Mouse (Mus musculus) megakaryocyte, embryonic 14.5 days (primary cell): ENCODE data around the gene Mapk8ip3.

ENCODE experiments used
- FLI1 ChIP-seq: IDR thresholded peaks from 2 replicates; pipeline ENCODE4 v1.6.1; 2012; ENCODE audit warnings: low read length, inconsistent platforms, mixed read lengths
- GATA1 ChIP-seq: IDR thresholded peaks from 3 replicates; pipeline ENCODE4 v1.6.1; 2012; ENCODE audit warnings: mixed read lengths, low read length, inconsistent platforms, borderline replicate concordance

DNA sequence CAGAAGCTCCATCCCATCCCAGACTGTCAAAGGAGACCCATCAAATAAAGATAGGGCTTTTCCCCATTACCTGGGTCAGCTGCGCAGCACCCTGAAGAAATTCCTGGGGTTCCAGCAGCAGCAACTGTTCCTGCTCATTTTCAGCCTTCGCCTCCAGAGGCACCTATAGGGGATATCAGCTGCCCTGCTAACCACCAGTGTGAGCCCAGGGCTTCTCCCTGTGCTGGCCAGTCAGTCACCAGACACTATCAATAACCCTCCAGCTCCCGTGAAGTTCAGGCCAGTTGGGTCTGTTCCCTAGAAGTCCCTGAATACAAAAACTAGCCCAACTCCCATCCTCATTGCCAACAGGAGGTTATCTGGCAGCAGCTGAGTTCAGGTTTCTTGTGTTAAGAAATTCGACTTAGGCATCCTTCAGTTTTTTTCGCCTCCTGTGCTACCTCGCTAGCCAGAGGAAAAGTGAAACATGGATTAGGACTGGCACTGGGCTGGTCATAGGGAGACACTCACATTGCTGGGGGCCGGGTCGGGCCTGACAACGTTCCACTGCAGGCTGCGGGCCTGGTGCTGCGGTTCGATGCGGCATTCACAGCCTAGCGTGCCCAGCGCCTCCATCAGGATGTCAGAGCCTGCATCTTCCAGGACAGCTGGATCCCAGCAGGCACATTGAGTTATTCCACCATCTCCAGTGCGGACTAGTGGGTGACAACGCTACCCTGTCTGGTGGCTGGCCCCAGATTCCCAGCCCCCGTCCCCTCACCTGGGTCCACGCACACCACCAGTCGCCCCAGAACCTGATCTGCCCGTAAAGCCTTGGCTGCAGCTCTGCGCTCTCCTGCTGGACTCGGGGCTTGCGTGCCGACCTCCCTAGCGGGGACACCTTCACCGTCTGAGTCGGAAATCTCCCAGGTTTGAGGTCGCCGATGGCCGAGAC is 42.4 kb downstream of the Mapk8ip3 start:
- TF ChIP-seq FLI1, result no peak
- no peak for TF ChIP-seq GATA1
